Mouse (Mus musculus): ENCODE data around the gene Nf1.

DNA sequence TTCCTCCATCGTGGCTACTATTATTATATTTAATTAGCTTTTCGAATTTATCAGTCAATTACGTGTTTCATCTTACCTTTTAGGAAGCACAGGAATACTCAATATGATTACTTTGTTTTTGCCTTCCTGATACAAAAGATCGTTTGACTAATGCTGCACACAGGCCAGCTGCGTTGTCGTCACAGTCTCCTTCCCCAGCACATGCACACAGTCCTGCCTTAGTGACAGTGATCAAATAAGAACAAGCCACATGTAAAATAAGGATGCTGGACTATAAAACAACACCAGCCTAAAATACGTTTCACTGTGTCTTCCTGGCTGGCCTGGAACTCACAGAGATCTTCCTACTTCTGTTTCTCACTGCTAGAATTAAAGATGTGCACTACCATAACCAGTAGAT, 165.0 kb downstream of the Nf1 start:
- TF ChIP-seq POLR2A (IDR thresholded peaks at IDR 0.05; ENCODE audit: borderline replicate concordance, extremely low read depth, low read depth, low read length) (no peak), CTCF (IDR thresholded peaks at IDR 0.05; ENCODE audit: insufficient read depth, low read length) (no peak)
